Mouse (Mus musculus): ENCODE measurements around the gene Fli1.

The Fli1 gene

DNA sequence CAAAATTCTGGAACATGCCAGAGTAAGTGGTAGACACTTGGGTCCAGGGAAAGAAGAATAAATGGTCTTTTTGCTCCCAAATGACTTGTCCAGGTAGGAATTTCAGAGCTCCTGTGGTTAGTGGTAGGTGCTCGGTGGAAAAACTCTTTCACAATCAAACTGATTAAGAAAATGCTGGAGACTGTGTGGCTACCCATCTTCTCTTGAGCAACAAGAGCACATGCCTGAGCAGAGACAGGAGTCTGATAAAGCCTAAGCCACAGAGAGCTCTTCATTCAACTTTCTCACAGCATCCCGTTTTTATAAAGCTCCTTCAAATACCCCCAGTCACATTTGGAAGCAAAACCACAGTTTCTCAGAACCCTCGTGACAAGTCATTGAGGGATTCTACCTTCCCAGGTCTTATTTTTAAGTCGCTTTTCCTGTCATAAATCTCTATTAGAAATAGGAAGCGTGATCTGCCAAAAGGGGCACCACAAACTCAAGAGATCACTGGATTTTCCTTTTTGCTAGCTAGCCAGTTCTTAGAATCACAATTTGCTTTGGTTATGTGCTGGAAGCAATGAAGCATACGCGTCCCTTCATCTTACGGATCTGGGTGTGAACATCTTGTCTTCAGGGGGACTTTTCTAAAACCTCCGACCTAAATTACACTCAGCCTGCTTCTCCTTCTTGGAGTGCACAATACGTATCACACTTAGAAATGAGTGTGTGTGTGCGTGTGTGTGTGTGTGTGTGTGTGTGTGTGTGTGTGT is 40.2 kb downstream of the Fli1 start:
- no peak for DNase-seq (ENCODE audit: low read depth, low spot score)

DNA sequence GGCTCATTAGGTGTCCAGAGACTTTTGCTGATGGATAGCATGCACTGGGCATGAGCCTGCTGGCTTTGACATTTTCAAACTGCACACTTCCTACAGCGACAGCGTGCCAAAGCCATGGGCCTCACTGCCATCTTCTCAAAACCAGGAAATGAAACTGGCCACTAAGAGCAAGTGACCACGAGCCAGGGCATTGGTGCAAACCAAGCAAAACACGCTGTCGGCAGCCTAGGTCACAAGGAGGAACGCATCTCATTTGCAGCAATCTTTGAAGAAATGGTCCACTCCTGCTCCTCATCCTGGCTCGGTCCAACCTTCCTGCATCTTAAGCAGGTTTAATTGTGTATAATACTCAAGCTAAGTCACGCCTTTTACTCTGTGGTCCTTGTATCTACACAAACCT is 41.8 kb downstream of the Fli1 start:
- DNase-seq (ENCODE audit: low read depth, low spot score), result no peak

DNA sequence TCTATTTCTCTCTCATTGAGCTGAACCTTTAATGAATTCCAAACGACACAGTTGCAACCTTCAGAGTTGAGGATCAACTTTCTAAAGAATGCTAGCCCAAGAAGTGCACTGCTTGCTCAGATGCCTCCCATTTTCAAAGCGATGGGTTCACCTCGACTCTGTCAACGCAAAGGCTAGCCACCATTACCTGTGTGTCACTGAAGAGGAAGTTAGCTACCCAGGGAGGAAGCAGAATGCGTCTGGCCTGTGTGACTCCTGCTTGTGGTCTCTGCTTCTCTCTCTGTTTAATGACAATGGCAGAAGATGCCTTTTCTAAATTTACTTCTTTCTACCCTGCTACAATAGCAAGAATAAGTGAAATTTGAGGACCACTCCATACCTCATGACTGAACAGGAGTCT is 42.6 kb downstream of the Fli1 start:
- DNase-seq (ENCODE audit: low read depth, low spot score), result no peak

DNA sequence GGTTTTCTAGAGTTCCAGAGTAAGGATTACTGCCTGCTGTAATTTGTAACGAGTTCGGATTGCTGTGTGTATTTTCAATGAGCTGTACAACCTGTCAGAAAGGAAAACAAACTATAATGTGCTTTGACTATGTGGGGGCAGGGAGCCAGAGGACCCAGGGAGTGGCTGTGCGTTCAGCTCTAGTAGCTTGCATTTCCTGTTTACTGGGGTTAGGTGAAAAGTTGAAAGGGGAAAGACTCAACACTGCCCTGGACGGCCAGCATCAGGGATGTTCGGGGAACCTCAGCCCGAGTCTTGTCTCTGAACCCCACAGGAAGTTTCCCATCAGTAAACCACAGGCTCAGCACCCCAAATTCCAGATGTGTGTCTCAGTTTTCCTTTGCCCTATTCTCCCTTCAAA is 43.2 kb downstream of the Fli1 start:
- no peak for DNase-seq (ENCODE audit: low read depth, low spot score)

DNA sequence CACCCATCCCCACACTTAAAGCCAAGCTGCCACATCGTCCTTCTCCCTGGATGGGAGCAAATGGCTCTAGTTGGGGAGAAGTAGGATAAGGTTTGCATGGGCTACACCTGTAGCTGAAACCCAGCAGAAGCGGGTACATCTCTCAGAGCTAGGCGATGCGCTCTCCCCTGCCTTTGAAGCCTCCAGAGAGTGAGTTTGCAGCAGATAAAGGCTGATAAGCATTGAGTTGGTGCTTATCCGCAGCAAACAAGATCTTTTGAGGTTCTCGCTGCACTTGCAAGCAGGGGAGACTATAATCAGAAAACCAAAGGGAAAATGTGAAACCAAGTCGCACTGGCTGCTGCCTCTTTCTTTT is 47.0 kb downstream of the Fli1 start:
- no peak for DNase-seq (ENCODE audit: low read depth, low spot score)

DNA sequence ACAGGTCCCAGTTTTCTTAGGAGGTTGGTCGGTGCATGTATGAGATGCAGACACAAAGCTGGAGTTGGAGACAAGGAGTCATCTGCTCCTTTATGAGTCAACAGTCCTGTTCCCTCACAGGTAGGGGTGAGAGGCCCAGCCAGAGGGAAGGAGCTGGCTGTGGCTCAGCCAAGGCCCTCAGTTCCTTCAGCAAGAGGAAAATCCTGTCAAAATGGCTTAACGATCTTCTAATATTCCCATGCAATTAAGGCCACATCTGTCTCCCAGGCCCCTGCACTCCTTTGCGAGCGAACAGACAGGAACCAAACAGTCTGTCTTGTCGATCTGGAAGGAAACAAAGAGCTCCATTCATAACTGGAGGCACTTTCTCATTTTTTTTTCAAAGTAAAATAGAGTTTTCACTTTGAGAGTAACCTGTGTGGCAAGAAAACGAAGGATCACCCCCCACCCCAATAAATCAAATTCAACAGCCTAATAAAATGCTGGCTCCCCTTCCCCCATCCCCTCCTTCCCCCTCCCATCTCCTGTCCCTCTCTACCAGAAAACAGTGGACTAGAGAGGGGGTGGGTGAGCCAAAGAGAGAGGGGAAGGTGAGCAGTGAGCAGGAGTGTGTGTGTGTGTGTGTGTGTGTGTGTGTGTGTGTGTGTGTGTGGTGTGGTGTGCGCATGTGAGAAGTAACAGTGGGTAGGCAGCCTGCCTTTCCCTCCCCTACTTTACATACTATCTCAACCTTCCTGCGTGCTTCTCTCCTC is 47.6 kb downstream of the Fli1 start:
- DNase-seq (ENCODE audit: low read depth, low spot score), result peak; percentile 84

DNA sequence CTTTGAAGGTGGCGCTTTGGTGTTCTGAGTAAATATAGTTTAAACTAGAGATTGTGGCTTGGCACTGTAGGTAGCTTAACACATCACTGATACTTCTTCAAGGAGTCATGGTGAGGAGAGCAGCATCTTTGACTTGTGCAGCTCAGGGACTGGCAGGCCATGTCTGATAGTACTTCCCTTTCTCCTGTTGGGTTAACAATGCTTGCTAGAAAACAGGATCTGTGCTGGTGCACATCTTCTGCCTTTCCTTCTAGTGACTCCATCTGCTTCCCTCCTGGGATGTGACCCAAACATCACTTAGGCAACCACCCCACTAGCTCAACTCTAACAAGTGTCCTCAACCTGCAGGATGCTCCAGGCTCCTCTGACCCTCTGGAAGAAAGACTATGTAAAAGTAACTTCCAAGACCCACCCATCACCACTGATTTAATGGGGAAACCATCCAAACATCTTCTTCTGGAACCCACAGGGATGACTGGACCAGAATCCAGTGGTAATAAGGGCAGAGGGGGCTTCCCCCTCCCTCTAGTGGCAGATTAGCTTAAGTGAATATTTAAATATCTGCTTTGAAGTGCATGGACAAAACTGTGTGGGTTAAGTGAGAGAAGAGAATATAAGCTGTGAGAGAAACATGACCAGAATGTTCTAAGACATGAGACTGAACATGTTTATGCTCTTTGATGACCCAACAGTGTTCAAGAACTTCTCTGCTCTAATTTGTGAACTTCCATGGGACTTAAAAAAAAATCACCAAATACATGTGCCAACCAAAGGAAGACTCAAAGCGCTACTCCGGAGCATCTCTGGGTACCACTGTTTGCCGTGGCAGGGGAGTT is 48.9 kb downstream of the Fli1 start:
- no peak for DNase-seq (ENCODE audit: low read depth, low spot score)

DNA sequence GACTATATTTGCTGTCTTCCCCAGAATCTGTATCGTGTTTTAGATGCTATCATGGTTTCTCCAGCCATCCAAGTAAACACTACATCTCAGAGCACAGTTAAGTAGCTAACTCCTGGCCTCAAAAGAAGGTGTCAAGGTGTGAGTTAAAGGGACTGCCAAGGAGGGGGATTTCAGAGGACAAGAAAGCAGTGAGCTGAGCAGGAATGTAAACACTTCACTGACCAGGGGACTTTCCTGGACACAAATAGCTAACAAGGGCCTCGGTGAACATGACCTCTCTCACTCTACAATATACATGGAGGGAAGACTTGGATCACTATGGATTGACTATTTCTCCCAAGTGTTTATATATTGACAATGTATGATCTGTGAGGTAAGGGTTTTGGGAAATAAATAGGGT is 49.9 kb downstream of the Fli1 start:
- DNase-seq (ENCODE audit: low read depth, low spot score), result no peak

DNA sequence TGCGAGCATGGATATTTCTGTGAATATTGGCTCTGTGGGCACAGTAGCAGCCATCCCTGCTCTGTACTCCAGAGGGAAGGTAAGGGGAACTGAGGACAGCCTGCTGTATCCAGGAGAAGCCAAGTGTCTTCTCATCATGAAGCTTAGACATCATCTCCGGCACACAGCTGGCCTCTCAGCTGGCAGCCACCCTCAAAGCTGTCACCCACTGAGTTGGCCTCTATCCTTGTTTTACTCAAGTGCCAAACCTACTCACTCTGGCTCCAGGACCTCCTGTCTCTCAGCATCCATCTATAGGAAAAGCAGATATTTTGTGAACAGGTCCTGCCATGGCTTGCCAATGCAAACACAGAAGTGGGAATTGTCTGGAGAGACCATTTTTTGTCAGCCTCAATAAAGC is 51.2 kb downstream of the Fli1 start:
- no peak for DNase-seq (ENCODE audit: low read depth, low spot score)

DNA sequence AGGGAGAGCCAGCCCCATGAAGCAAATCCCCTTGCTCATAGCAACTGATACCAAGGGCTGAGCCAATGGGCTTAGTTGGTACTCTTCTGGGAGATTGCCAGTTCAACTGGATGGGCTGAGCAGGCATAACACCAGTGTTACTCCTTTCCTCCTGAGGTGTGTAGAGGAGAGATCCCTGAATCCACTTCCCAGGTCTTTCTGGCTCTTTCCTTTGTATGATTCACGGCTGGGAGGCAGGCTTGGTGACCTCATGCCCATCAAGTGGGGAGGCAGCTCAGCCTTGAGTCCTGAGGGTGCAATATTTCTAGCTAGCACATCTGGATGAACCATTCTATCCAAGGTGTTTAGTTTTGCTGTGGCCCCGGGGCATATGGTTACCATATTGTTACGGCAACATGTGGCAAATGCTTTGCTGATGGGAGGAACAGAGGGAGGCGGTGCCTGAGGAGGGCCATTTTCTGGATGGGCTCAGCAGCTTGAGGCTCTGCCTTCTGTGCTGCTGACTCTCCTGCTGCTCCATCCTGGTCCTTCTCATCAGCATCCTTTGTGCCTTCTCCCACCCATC is 52.8 kb downstream of the Fli1 start:
- peak; percentile 72 for DNase-seq (ENCODE audit: low read depth, low spot score)

DNA sequence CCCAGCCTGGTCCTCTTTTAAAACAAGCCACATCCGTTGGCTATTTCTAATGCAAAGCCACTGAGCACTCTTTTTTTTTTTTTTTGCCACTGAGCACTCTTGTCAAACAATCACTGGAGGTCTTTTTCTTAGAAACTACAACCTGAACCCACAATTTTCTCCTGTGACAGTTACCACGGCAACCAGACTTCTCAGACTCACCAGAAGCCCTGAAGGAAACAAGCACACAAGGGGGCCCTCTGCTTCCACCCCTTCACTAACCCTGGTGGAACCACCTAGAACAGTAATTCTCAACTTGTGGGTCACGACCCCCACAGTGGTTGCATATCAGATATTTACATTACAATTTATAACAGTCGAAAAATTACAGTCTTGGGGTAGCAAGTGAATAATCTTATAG is 53.3 kb downstream of the Fli1 start:
- no peak for DNase-seq (ENCODE audit: low read depth, low spot score)

DNA sequence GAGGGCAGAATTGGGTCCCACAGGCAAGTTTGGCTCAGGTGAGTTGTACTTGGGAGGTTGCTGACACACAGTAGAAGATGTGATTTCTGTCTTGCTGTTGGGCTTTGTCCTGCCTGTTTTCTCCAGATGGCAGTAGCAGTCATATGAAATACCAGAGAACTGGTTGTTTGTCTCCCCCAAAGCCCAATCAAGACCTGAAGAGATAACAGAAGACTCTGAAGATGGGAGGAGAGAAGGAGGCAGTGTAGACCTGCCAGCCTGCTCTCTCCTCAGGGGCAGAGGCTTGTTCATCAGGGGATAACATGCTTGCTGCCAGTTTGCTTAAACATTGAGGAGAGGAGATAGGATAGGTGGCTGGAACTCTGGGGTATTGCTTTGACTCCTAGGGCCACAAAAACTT is 54.0 kb downstream of the Fli1 start:
- no peak for DNase-seq (ENCODE audit: low read depth, low spot score)

DNA sequence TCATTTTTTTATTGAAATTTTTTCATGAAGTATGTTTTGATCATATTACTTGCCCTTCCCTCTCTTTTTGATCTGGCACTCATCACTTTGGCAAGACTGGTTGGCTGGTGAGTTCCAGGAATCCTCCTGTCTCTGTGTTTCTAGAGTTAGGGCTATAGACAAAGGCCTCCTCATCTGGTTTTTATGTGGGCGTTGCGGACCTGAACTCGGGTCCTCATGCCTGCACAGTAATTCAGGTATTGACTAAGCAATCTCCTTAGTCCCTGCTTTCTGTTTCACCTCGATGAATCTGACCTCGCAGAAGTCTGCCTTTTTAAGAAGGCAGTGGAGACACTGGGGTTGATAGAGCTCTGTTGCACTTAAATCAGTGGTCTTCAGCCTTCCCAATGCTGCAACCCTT is 54.8 kb downstream of the Fli1 start:
- no peak for DNase-seq (ENCODE audit: low read depth, low spot score)

DNA sequence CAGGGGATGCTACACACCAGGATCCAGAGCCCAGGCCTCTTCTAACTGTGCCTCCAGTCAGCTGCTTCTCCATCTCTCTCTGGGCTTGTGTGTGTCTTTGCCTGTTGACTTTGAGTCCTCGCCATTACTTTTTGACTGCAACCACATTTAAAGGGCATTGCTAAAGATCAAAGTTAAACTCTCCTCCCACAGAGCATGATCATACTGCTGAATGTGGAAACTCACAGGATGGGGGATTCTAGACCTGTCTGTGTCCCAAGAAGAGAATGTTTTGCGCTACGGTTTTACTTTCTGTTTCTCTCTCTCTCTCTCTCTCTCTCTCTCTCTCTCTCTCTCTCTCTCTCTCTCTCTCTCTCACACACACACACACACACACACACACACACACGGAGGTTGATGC is 55.3 kb downstream of the Fli1 start:
- no peak for DNase-seq (ENCODE audit: low read depth, low spot score)

DNA sequence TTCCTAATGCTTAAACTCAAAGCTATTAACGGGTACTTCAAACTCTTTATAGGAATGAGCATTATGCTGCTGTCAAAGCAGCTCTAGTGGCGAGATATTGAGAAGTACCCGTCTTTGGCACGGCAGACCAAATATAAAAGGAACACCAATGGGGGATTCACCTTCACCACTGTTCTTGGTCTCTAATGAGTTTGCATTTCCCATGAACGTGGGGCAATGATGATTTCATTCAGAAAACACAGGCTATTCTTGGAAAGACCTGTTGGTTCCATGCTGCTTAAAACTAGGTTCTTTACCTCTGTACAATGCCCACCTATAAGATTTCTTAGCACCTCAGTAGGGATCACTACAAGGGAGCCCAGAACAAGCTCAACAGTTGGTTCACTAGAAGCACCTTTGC is 62.2 kb downstream of the Fli1 start:
- no peak for DNase-seq (ENCODE audit: low read depth, low spot score)

DNA sequence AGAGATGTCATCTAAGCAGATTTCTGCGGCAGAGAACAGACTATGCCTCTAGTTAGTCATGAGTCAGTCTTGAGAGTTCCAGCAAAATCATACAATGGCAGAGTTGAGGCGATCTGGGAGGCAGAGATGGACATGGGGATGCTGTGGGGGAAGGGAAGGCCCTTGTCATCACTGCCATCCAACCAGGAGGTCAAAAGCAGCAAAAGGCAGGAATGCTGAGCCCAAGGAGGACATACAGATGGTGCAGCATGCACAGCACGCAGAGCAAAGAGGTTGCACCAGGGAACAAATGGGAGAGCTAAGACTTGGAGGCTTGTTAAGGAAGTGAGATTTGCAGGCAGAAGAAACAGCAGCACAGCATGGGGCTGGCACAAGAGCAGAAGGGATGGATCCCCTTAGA is 63.9 kb downstream of the Fli1 start:
- DNase-seq (ENCODE audit: low read depth, low spot score), result no peak

DNA sequence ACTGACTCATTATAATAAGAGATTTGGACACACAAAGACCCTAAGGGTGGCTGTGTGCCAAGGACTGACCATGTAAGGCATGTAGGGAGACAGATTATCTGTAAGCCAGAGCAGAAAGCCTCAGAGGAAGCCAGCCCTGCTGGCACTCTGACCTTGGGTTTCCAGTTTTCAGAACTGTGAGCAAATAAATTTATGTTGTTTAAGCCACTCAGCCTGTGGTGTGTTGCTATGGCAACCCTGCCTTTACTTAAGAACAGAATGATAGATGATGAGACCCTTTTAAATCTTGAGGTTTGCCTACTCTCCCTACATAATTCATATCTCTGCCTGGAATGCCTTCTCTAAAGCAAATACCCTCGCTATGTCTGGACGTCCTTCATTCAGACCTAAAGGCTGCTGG is 64.6 kb downstream of the Fli1 start:
- no peak for DNase-seq (ENCODE audit: low read depth, low spot score)

DNA sequence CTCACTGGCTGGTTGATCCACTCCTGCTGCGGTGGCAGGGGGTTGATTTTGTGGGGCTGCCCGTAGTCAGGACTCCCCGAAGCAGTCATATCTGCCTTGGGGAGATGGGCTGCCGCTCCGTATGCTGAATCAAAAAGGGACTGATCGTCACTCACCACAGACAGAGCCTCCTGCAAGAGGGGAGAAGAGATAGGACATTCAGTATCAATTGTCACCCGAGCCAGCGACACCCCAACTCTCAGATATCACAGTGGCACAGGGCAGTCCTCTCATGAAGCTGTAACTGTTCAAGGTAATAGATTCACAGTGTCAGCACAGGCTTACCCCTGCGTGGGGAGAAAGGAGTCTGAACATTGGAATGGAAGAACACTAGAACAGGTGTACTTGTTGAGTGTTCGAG is 66.1 kb downstream of the Fli1 start:
- DNase-seq (ENCODE audit: low read depth, low spot score), result no peak

DNA sequence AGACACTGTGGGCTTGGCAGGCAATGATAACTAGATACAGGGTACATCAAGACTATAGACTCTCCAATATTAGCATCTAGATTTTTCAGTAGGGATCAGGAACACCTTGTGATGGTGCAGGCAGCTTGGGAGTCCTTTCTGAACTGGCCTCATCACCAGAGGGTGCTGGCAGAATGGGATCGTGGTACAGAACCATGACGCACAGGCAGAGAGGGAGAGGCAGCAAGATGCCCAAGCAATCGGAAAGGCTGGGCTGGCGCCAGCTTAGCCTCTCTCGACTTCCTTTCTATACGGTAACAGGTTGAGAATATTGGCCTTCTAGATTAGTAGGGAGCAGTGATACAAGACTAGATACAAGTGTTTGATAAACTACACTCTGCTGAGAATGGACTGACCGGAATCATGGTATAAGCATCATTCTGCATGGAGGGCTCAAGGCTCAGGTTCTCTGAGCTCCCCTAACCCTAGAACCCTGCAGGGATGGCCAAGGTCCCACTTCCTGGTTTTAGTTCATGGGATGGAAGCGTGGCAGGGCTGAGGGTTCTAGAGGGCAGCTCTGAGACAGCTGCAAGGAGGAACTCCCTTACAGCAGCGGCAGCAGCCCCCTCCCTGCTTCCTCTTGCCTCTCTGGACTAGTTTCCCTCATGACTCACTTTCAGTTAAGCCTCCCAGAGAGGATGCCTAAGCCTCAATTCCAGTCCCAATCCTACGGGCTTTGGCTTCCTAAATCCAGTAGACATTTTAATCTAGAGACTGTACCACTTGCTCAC is 67.9 kb downstream of the Fli1 start:
- DNase-seq (ENCODE audit: low read depth, low spot score), result no peak

DNA sequence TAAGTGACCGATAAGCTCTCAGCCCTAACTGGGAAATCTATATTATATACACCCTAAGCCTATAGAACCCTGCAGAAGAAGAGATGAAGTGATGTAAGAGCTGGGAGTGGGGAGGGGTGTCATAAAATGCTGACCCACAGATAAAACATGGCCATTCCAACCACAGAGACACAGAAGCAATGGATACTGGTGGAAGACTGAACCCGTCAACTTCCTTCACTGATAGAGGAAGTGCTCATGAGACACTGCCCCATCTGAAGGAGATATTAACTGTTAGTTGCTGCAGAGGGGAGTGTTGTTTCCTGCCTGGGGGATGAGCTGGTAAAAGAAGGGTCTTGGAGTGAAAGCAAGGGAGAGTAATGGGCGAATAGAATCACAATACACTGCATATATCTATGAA is 70.3 kb downstream of the Fli1 start:
- DNase-seq (ENCODE audit: low read depth, low spot score), result no peak

DNA sequence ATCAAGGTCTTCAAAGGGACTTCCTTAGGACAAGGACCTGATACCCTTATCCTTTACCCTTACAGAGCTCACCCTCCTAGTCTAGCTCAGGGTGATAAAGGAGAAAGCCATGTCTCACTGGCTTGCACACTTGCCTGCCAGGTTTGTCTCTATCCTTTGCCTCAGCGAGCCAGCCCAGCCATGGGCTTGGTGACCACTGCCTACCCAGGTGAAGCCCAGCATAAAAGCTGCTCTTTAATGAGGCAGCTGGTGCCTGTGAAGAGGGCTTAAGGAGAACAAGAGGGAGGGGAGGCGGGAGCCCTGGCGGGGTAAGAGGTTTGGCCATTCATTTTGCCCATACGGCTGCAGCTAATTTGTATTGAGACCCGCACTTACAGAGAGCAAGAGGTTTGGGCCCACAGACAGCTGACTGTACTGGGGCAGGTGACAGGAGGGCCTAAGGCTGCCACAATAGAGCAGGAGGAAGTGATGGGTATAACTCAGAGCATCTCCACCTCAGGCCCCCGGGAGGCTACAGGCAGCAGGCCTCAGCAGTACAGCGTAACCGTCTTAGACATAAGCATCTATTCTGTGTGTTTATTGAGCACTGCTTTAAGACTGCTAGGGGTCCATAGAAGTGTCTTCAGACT is 73.4 kb downstream of the Fli1 start:
- DNase-seq (ENCODE audit: low read depth, low spot score), result no peak
